Mouse (Mus musculus) MEL (cell line): ENCODE measurements around the gene 4931414P19Rik. TPM values are rescaled to one million over a fixed set of nuclear protein-coding genes. Genes with fewer than 3 reads are reported as not detected.

ENCODE experiments used
- DNase-seq: peaks from one replicate; pipeline ENCODE4 v3.0.0; 2011; ENCODE audit warnings: low read depth, low spot score
- H3K27ac ChIP-seq: 2 replicates; pipeline ENCODE4 v1.5.1; 2012; ENCODE audit warnings: low read depth, mild to moderate bottlenecking, control low read depth, low read length, moderate library complexity; ENCODE audit not compliant: control insufficient read depth
- H3K27me3 ChIP-seq, 2 experiments: fragments of 150-350 bp in 1 of 2; sonication (generic) in 1 of 2; 2 replicates each; pipeline ENCODE4 v1.6.1; 2012; ENCODE audit warnings: low read length in 2 of 2, mild to moderate bottlenecking in 2 of 2, improper control_type of control experiment in 1 of 2, moderate library complexity in 1 of 2; ENCODE audit not compliant: insufficient read depth in 2 of 2, control insufficient read depth in 1 of 2
- H3K36me3 ChIP-seq, 2 experiments: 2 replicates each; pipeline ENCODE4 v1.6.1; 2012 to 2014; ENCODE audit warnings: low read length in 2 of 2, improper control_type of control experiment in 1 of 2, inconsistent platforms in 1 of 2, mild to moderate bottlenecking in 1 of 2; ENCODE audit not compliant: insufficient read depth in 2 of 2, control insufficient read depth in 1 of 2
- H3K4me1 ChIP-seq, 2 experiments: fragments of 150-350 bp in 1 of 2; sonication (generic) in 1 of 2; 2 replicates each; pipeline ENCODE4 v1.6.1; 2012; ENCODE audit warnings: low read length in 2 of 2, improper control_type of control experiment in 1 of 2, mild to moderate bottlenecking in 1 of 2; ENCODE audit not compliant: insufficient read depth in 2 of 2, control insufficient read depth in 1 of 2
- H3K4me3 ChIP-seq, 2 experiments: fragments of 150-350 bp in 1 of 2; sonication (generic) in 1 of 2; 2 replicates each; pipeline ENCODE4 v1.5.1; 2012; ENCODE audit warnings: low read depth in 2 of 2, low read length in 2 of 2, mild to moderate bottlenecking in 2 of 2, moderate library complexity in 2 of 2, control low read depth in 1 of 2, improper control_type of control experiment in 1 of 2; ENCODE audit not compliant: control insufficient read depth in 1 of 2, insufficient read depth in 1 of 2
- H3K79me2 ChIP-seq: 2 replicates; pipeline ENCODE4 v1.6.1; 2012; ENCODE audit warnings: mild to moderate bottlenecking, low read length, moderate library complexity; ENCODE audit not compliant: control insufficient read depth, poor library complexity, insufficient read depth
- H3K9ac ChIP-seq: 2 replicates; pipeline ENCODE4 v1.6.1; 2012; ENCODE audit warnings: low read depth, mild to moderate bottlenecking, control low read depth, low read length, moderate library complexity; ENCODE audit not compliant: control insufficient read depth, poor library complexity, severe bottlenecking
- H3K9me3 ChIP-seq: fragments of 150-350 bp; sonication (generic); replicated peaks from 2 replicates; pipeline ENCODE4 v1.6.1; 2012; ENCODE audit warnings: mild to moderate bottlenecking, low read length, improper control_type of control experiment, moderate library complexity; ENCODE audit not compliant: insufficient read depth
- BHLHE40 ChIP-seq: IDR thresholded peaks from 2 replicates; pipeline ENCODE4 v1.6.1; 2012; ENCODE audit warnings: low read depth, mild to moderate bottlenecking, inconsistent platforms, low read length, improper control_type of control experiment, borderline replicate concordance
- CHD1 ChIP-seq: IDR thresholded peaks from 2 replicates; pipeline ENCODE4 v1.6.1; 2012; ENCODE audit warnings: low read depth, mild to moderate bottlenecking, inconsistent platforms, low read length, improper control_type of control experiment
- CHD2 ChIP-seq: IDR thresholded peaks from 2 replicates; pipeline ENCODE4 v1.6.1; 2011; ENCODE audit warnings: low read length, improper control_type of control experiment
- CTCF ChIP-seq, 3 experiments: IDR thresholded peaks in 2 of 3; conservative IDR thresholded peaks in 1 of 3; 2 replicates each; pipeline ENCODE4 v1.5.1; 2011 to 2012; ENCODE audit warnings: low read length in 3 of 3, low read depth in 2 of 3, mild to moderate bottlenecking in 2 of 3, improper control_type of control experiment in 1 of 3, inconsistent platforms in 1 of 3, mixed read lengths in 1 of 3, moderate library complexity in 1 of 3; ENCODE audit not compliant: control insufficient read depth in 1 of 3, insufficient read depth in 1 of 3, poor library complexity in 1 of 3, severe bottlenecking in 1 of 3
- ELF1 ChIP-seq: IDR thresholded peaks from 2 replicates; pipeline ENCODE4 v1.6.1; 2014; ENCODE audit warnings: low read depth, mild to moderate bottlenecking, inconsistent platforms, low read length, improper control_type of control experiment, moderate library complexity
- GATA1 ChIP-seq: IDR thresholded peaks from 2 replicates; pipeline ENCODE4 v1.6.1; 2011; ENCODE audit warnings: low read depth, low read length, improper control_type of control experiment
- HCFC1 ChIP-seq: IDR thresholded peaks from 2 replicates; pipeline ENCODE4 v1.6.1; 2012; ENCODE audit warnings: low read depth, mild to moderate bottlenecking, inconsistent platforms, low read length, improper control_type of control experiment, moderate library complexity
- JUND ChIP-seq: IDR thresholded peaks from 2 replicates; pipeline ENCODE4 v1.6.1; 2011; ENCODE audit warnings: low read depth, mild to moderate bottlenecking, improper control_type of control experiment, low read length
- KAT2A ChIP-seq: conservative IDR thresholded peaks from 2 replicates; pipeline ENCODE4 v1.6.1; 2012; ENCODE audit warnings: low read depth, low read length, improper control_type of control experiment, inconsistent platforms
- MAFK ChIP-seq: IDR thresholded peaks from 2 replicates; pipeline ENCODE4 v1.6.1; 2011; ENCODE audit warnings: low read depth, mild to moderate bottlenecking, low read length, improper control_type of control experiment, borderline replicate concordance
- MAX ChIP-seq: IDR thresholded peaks from 2 replicates; pipeline ENCODE4 v1.6.1; 2011; ENCODE audit warnings: low read length, improper control_type of control experiment
- MAZ ChIP-seq: IDR thresholded peaks from 2 replicates; pipeline ENCODE4 v1.6.1; 2012; ENCODE audit warnings: low read depth, mild to moderate bottlenecking, inconsistent platforms, low read length, improper control_type of control experiment
- MEF2A ChIP-seq: IDR thresholded peaks from 2 replicates; pipeline ENCODE4 v1.6.1; 2014; ENCODE audit warnings: low read depth, mild to moderate bottlenecking, inconsistent platforms, low read length, improper control_type of control experiment; ENCODE audit not compliant: poor library complexity, insufficient replicate concordance, severe bottlenecking; ENCODE audit errors: extremely low read depth
- MXI1 ChIP-seq: IDR thresholded peaks from 2 replicates; pipeline ENCODE4 v1.6.1; 2011; ENCODE audit warnings: mild to moderate bottlenecking, low read depth, low read length, improper control_type of control experiment
- MYC ChIP-seq: IDR thresholded peaks from 2 replicates; pipeline ENCODE4 v1.6.1; 2011; ENCODE audit warnings: low read depth, mild to moderate bottlenecking, low read length, improper control_type of control experiment, moderate library complexity
- NELFE ChIP-seq: IDR thresholded peaks from 2 replicates; pipeline ENCODE4 v1.6.1; 2011; ENCODE audit warnings: low read depth, low read length, improper control_type of control experiment
- POLR2AphosphoS2 ChIP-seq: IDR thresholded peaks from 2 replicates; pipeline ENCODE4 v1.6.1; 2011; ENCODE audit warnings: low read length, improper control_type of control experiment
- POLR2AphosphoS5 ChIP-seq: IDR thresholded peaks from 2 replicates; pipeline ENCODE4 v1.6.1; 2012; ENCODE audit warnings: low read depth, borderline replicate concordance, mild to moderate bottlenecking, inconsistent platforms, low read length, moderate library complexity, mixed read lengths
- SIN3A ChIP-seq: IDR thresholded peaks from 2 replicates; pipeline ENCODE4 v1.6.1; 2012; ENCODE audit warnings: low read length, improper control_type of control experiment, inconsistent platforms
- TCF12 ChIP-seq: IDR thresholded peaks from 2 replicates; pipeline ENCODE4 v1.6.1; 2014; ENCODE audit warnings: low read depth, mild to moderate bottlenecking, inconsistent platforms, low read length, improper control_type of control experiment, moderate library complexity
- UBTF ChIP-seq: IDR thresholded peaks from 2 replicates; pipeline ENCODE4 v1.6.1; 2012; ENCODE audit warnings: low read depth, mild to moderate bottlenecking, inconsistent platforms, low read length, improper control_type of control experiment, moderate library complexity, borderline replicate concordance; ENCODE audit not compliant: insufficient read depth
- USF2 ChIP-seq, 2 experiments: IDR thresholded peaks; 2 replicates each; pipeline ENCODE4 v1.6.1; 2011 to 2012; ENCODE audit warnings: improper control_type of control experiment in 2 of 2, low read length in 2 of 2, borderline replicate concordance in 1 of 2, inconsistent platforms in 1 of 2, low read depth in 1 of 2, mild to moderate bottlenecking in 1 of 2; ENCODE audit not compliant: insufficient read depth in 1 of 2
- ZC3H11A ChIP-seq: IDR thresholded peaks from 2 replicates; pipeline ENCODE4 v1.6.1; 2012; ENCODE audit warnings: low read depth, mild to moderate bottlenecking, inconsistent platforms, low read length, improper control_type of control experiment
- ZNF384 ChIP-seq: IDR thresholded peaks from 2 replicates; pipeline ENCODE4 v1.6.1; 2012; ENCODE audit warnings: low read depth, mild to moderate bottlenecking, inconsistent platforms, low read length, improper control_type of control experiment
- polyA plus RNA-seq, 2 experiments: library from polyadenylated mRNA; stranded (reverse) in 1 of 2; unstranded in 1 of 2; fragments of >175 nt in 1 of 2; fragments of >200 nt in 1 of 2; gene quantifications; 2 replicates each; pipeline versions ENCODE4 v1.2.1 to v1.2.4; 2012; ENCODE audit warnings: low replicate concordance in 2 of 2, low read depth in 1 of 2; ENCODE audit not compliant: insufficient read length in 2 of 2, insufficient read depth in 1 of 2, missing spikeins in 1 of 2
- total RNA-seq: library from RNA; depleted of rRNA; stranded (reverse); fragments of 300-350 nt; gene quantifications from 2 replicates; pipeline ENCODE4 v1.2.3, GENCODE M21; 2012

The 4931414P19Rik gene
- total and polyA plus RNA-seq, 3 experiments, result 1.9 to 4.8 TPM; not detected in 1

- H3K27ac ChIP-seq, result no peak overlapping the region
- no peak overlapping the region for H3K9ac ChIP-seq
- H3K79me2 ChIP-seq, result peaks cover 10% of the 10 kb centered on the region; the same call in 1 of the 2 replicates
- H3K27me3 ChIP-seq, result no peaks in the 10 kb centered on the region
- H3K4me1 ChIP-seq, result peaks cover 2 to 16% of the 10 kb centered on the region in 2 experiments
- no peak overlapping the region for H3K4me3 ChIP-seq
- no peak for DNase-seq
- peak; percentile 12 to 26 (median 21); a peak in 2 of 6 replicates for TF ChIP-seq CTCF (IDR thresholded peaks at IDR 0.05 in 2 of 3, conservative IDR thresholded peaks at IDR 0.05 in 1 of 3; ENCODE audit: control insufficient read depth in 1 of 3, insufficient read depth in 1 of 3, low read depth in 2 of 3, low read length in 3 of 3, poor library complexity in 1 of 3, severe bottlenecking in 1 of 3)
- 0 out of 2 replicates have a peak, but pooled peaks have one; percentile 4 for TF ChIP-seq MAZ
- no peak for TF ChIP-seq JUND
- no peak for TF ChIP-seq UBTF
- 0 out of 2 replicates have a peak, but pooled peaks have one; percentile 56 for TF ChIP-seq MYC
- H3K36me3 ChIP-seq, result peaks cover 12 to 22% of the 10 kb centered on the region in 2 experiments
- H3K9me3 ChIP-seq, result no peaks in the 10 kb centered on the region
These were observed 41.3 kb upstream of the 4931414P19Rik start for GRCm38 (mm10) chr14:54646898-54647636.

GRCm38 (mm10) chr14:54646455-54646854, 40.7 kb upstream of the 4931414P19Rik start:
- Histone ChIP-seq H3K9ac (no peak overlapping the region), H3K9me3 (no peaks in the 10 kb centered on the region), H3K27ac (no peak overlapping the region), H3K36me3 (peaks cover 12 to 16% of the 10 kb centered on the region in 2 experiments; a peak in 3 of 4 replicates), H3K27me3 (no peaks in the 10 kb centered on the region), H3K4me1 (peaks cover 2 to 15% of the 10 kb centered on the region in 2 experiments; a peak in 3 of 4 replicates), H3K4me3 (no peak overlapping the region), H3K79me2 (peaks cover 10% of the 10 kb centered on the region)
- no peak for DNase-seq
- TF ChIP-seq TCF12 (no peak), POLR2AphosphoS2 (no peak), MAFK (no peak), MAX (no peak), SIN3A (no peak), MAZ (no peak), MXI1 (no peak), NELFE (no peak), KAT2A (no peak), ZNF384 (no peak), CHD2 (no peak), ELF1 (no peak), BHLHE40 (no peak), HCFC1 (no peak), POLR2AphosphoS5 (no peak), GATA1 (no peak), ZC3H11A (no peak), CHD1 (no peak), USF2 (IDR thresholded peaks at IDR 0.05; ENCODE audit: borderline replicate concordance in 1 of 2, insufficient read depth in 1 of 2, low read depth in 1 of 2, low read length in 2 of 2) (no peak), MEF2A (no peak)
